Mouse (Mus musculus) liver, embryonic 14.5 days (tissue): ENCODE measurements around the gene Nuak1.

Experiments used
- CTCF ChIP-seq: IDR thresholded peaks from 2 replicates; pipeline ENCODE4 v1.5.1; 2016; ENCODE audit warnings: antibody characterized with exemption, low read depth, control low read depth
- EP300 ChIP-seq: IDR thresholded peaks from 2 replicates; pipeline ENCODE4 v1.6.1; 2016; ENCODE audit warnings: antibody characterized with exemption, low read depth

DNA sequence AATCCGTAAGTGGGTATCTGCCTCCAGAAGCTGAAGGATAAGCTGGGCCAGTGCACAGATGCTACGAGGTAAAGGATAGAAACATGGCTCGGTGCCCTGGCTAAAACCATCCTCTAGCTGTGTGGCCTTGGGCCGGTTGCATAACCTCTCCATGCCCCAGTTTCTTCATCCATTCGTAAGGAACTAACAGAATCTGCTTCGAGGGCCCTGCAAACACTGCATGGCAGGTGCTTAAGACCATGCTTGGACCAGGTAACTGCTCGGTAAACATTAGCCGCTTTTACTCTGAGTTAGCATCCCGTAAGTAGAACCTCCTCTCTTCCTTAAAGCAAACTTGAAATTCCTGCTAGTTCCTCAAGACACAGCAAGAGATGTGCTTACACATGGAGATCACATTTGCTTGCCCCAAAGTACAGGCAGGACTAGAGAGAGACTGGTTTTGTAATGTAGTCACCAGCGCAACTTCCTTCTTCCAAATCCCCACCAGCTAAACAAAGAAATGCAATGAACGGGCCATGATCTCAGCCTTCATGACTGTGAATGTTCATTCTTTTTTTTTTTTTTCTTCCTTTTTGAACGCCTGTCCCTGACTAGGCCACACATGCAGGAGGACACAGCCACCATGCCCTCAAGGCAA lies 28.0 kb downstream of the Nuak1 start:
- TF ChIP-seq CTCF (no peak), EP300 (no peak)
